Mouse (Mus musculus) small intestine, adult 2 months (tissue): Measurements from ENCODE around the gene Irf7.

Experiments
- CTCF ChIP-seq: fragments of 200-500 bp; IDR thresholded peaks from 2 replicates; pipeline ENCODE4 v1.5.1; 2012; ENCODE audit warnings: low read depth, mild to moderate bottlenecking, control low read depth, inconsistent platforms, low read length, moderate library complexity, mixed read lengths; ENCODE audit not compliant: insufficient replicate concordance, insufficient read length; ENCODE audit errors: extremely low read depth
- POLR2A ChIP-seq: fragments of 200-500 bp; IDR thresholded peaks from 2 replicates; pipeline ENCODE4 v1.6.1; 2012; ENCODE audit warnings: low read depth, mild to moderate bottlenecking, control low read depth, inconsistent platforms, low read length, moderate library complexity

DNA sequence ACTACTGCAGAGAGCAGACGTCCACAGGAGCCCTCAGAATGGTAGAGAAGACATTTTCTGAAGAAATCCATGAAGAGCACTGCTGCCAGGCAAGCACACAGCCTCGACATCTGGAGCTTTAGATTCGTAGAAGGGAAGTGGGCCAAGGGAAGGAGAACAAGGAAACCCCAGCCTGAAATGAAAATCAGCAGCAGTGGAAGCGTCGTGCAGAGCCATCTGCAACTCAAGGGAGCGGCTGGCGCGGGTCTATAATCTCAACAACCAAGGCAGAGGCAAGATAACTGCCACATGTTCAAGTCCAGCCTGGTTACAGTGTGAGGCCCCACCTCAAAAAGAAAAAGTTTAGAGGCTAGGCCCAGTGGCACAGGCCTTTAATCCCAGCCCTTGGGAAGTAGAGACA, 48.8 kb upstream of the Irf7 start:
- TF ChIP-seq POLR2A, result no peak
- no peak for TF ChIP-seq CTCF
